Mouse (Mus musculus) leukemia stem cell, adult 10-12 weeks (primary cell): ENCODE data around the gene Nav3. TPM values are rescaled to one million over a fixed set of nuclear protein-coding genes. Genes with fewer than 3 reads are reported as not detected.

Source experiments
- polyA plus RNA-seq: library from polyadenylated mRNA; stranded (reverse); fragments of >175 nt; gene quantifications from 2 replicates; pipeline ENCODE4 v1.2.3, GENCODE M21; 2012; ENCODE audit warnings: low replicate concordance

Gene Nav3
- not detected in 2 replicates for polyA plus RNA-seq

GRCm38 (mm10) chr10:110455838-110456493, at the start of gene Nav3:
Gene Nav3 (minus strand): TSS chr10:110456204.

